Mouse (Mus musculus): ENCODE results near the gene 1700029J07Rik. TPM values are rescaled to one million over a fixed set of nuclear protein-coding genes. Genes with fewer than 3 reads are reported as not detected.

The 1700029J07Rik gene
- 7.4 TPM for polyA plus RNA-seq (2014; fragmentation: Illumina TruSeq; extraction: RNeasy Lipid Tissue Mini Kit (QIAGEN cat#74804); ENCODE audit: low read depth, low replicate concordance)

GRCm38 (mm10) chr8:45975126-45975836, at the start of gene 1700029J07Rik, which contains the start of gene Ufsp2:
1700029J07Rik (minus strand) TSS chr8:45975252.
Ufsp2 (plus strand) TSS chr8:45975528.

GRCm38 (mm10) chr8:46005596-46005995, 30.5 kb upstream of the 1700029J07Rik start, which contains the start of gene Ankrd37:
Ankrd37 (minus strand) TSS chr8:46005707.

GRCm38 (mm10) chr8:45999138-45999783, 24.2 kb upstream of the 1700029J07Rik start, which contains the start of gene Lrp2bp:
Lrp2bp (plus strand) TSS chr8:45999303.

GRCm38 (mm10) chr8:45934582-45935014, 40.5 kb downstream of the 1700029J07Rik start, which contains the start of gene Ccdc110:
Ccdc110 (plus strand) TSS chr8:45934619.

Other genes with a start within 250 kb of the 1700029J07Rik start
- 3.6 TPM for gene Pdlim3, start 89.8 kb downstream of the 1700029J07Rik start, polyA plus RNA-seq (2014; fragmentation: Illumina TruSeq; extraction: RNeasy Lipid Tissue Mini Kit (QIAGEN cat#74804); ENCODE audit: low read depth, low replicate concordance)
- not detected for gene Ccdc110, start 40.6 kb downstream of the 1700029J07Rik start, polyA plus RNA-seq (2014; fragmentation: Illumina TruSeq; extraction: RNeasy Lipid Tissue Mini Kit (QIAGEN cat#74804); ENCODE audit: low read depth, low replicate concordance)
- 150 TPM for gene Ufsp2, start 276 bp upstream of the 1700029J07Rik start, polyA plus RNA-seq (2014; fragmentation: Illumina TruSeq; extraction: RNeasy Lipid Tissue Mini Kit (QIAGEN cat#74804); ENCODE audit: low read depth, low replicate concordance)
- gene Lrp2bp, start 24.1 kb upstream of the 1700029J07Rik start, polyA plus RNA-seq (2014; fragmentation: Illumina TruSeq; extraction: RNeasy Lipid Tissue Mini Kit (QIAGEN cat#74804); ENCODE audit: low read depth, low replicate concordance), result 0.99 TPM
- 0.82 TPM for gene Ankrd37, start 30.5 kb upstream of the 1700029J07Rik start, polyA plus RNA-seq (2014; fragmentation: Illumina TruSeq; extraction: RNeasy Lipid Tissue Mini Kit (QIAGEN cat#74804); ENCODE audit: low read depth, low replicate concordance)
- 68.2 TPM for gene Cfap97, start 176.5 kb upstream of the 1700029J07Rik start, polyA plus RNA-seq (2014; fragmentation: Illumina TruSeq; extraction: RNeasy Lipid Tissue Mini Kit (QIAGEN cat#74804); ENCODE audit: low read depth, low replicate concordance)
- gene Snx25, start 176.9 kb upstream of the 1700029J07Rik start, polyA plus RNA-seq (2014; fragmentation: Illumina TruSeq; extraction: RNeasy Lipid Tissue Mini Kit (QIAGEN cat#74804); ENCODE audit: low read depth, low replicate concordance), result 22.5 TPM
- gene Slc25a4, start 236.0 kb upstream of the 1700029J07Rik start, polyA plus RNA-seq (2014; fragmentation: Illumina TruSeq; extraction: RNeasy Lipid Tissue Mini Kit (QIAGEN cat#74804); ENCODE audit: low read depth, low replicate concordance), result 211 TPM